Mouse (Mus musculus) embryonic facial prominence, embryonic 11.5 days (tissue): ENCODE results near the gene Pgm5. TPM values are rescaled to one million over a fixed set of nuclear protein-coding genes. Genes with fewer than 3 reads are reported as not detected.

Source experiments
- ATAC-seq: fragments of 200-750 bp; cut with Nextera tagmentation; replicated peaks from 2 replicates; pipeline ENCODE4 v1.8.0; 2017; ENCODE audit warnings: low read depth; ENCODE audit not compliant: insufficient number of reproducible peaks, low FRiP score, low TSS enrichment
- DNase-seq: peaks from one replicate; pipeline ENCODE4 v3.0.0-alpha.2; 2015; ENCODE audit warnings: low spot score
- H3K27ac ChIP-seq: fragments of 300-500 bp; sonication (generic); replicated peaks from 2 replicates; pipeline ENCODE4 v1.5.1; 2014; ENCODE audit warnings: mild to moderate bottlenecking, low read depth, low read length, control low read depth
- H3K27me3 ChIP-seq: fragments of 300-500 bp; sonication (generic); 2 replicates; pipeline ENCODE4 v1.6.1; 2014; ENCODE audit warnings: mild to moderate bottlenecking, low read length, moderate library complexity, mixed read lengths; ENCODE audit not compliant: control insufficient read depth, insufficient read depth
- H3K36me3 ChIP-seq: fragments of 300-500 bp; sonication (generic); replicated peaks from 2 replicates; pipeline ENCODE4 v1.6.1; 2014; ENCODE audit warnings: low read depth, mild to moderate bottlenecking, low read length, moderate library complexity, mixed read lengths; ENCODE audit not compliant: control insufficient read depth, insufficient read depth
- H3K4me1 ChIP-seq: fragments of 300-500 bp; sonication (generic); 2 replicates; pipeline ENCODE4 v1.6.1; 2014; ENCODE audit warnings: low read length, mixed read lengths; ENCODE audit not compliant: control insufficient read depth, insufficient read depth
- H3K4me2 ChIP-seq: fragments of 300-500 bp; sonication (generic); 2 replicates; pipeline ENCODE4 v1.6.1; 2014; ENCODE audit warnings: low read depth, mild to moderate bottlenecking, control low read depth, low read length, moderate library complexity
- H3K4me3 ChIP-seq: fragments of 300-500 bp; sonication (generic); 2 replicates; pipeline ENCODE4 v1.5.1; 2014; ENCODE audit warnings: low read depth, low read length, control low read depth
- H3K9ac ChIP-seq: fragments of 300-500 bp; sonication (generic); replicated peaks from 2 replicates; pipeline ENCODE4 v1.6.1; 2014; ENCODE audit warnings: mild to moderate bottlenecking, control low read depth, low read length
- H3K9me3 ChIP-seq: fragments of 300-500 bp; sonication (generic); replicated peaks from 2 replicates; pipeline ENCODE4 v1.6.1; 2016; ENCODE audit warnings: mild to moderate bottlenecking, low read length, inconsistent platforms, mixed read lengths; ENCODE audit not compliant: control insufficient read depth
- whole genome bisulfite sequencing: fragments of 180-500 bp; shearing (Covaris S2); extraction: QIAGEN DNeasy Blood & Tissue Kit; methylation state at CpG from one replicate; pipeline ENCODE4 v1.1.7; 2014; 5-methylcytosine and 5-hydroxymethylcytosine counted together
- polyA plus RNA-seq: library from polyadenylated mRNA; unstranded; fragments of >200 nt; fragmentation: Nextera tagmentation; extraction: Ambion mirVana; gene quantifications from 2 replicates; pipeline ENCODE4 v1.2.1, GENCODE M21; 2014

Gene Pgm5
- polyA plus RNA-seq, 1 experiment from 2014 or later, result 1.3 TPM

GRCm38 (mm10) chr19:24899578-24900544 lies 38.2 kb upstream of the Pgm5 start:
- Histone ChIP-seq H3K9ac (peak overlapping the region; percentile 10; the same call in 1 of the 2 replicates), H3K4me1 (peaks cover 7% of the 10 kb centered on the region), H3K4me3 (peak overlapping the region; percentile 34), H3K9me3 (no peaks in the 10 kb centered on the region), H3K27me3 (peaks cover 60% of the 10 kb centered on the region), H3K4me2 (peak overlapping the region; percentile 76), H3K27ac (no peak overlapping the region), H3K36me3 (no peaks in the 10 kb centered on the region)
- DNase-seq, result peak; percentile 43
- ATAC-seq, result peak; percentile 59; the same call in 1 of the 2 replicates
- under 1% methylated on average over 82 of the region's 84 CpGs for WGBS

DNA sequence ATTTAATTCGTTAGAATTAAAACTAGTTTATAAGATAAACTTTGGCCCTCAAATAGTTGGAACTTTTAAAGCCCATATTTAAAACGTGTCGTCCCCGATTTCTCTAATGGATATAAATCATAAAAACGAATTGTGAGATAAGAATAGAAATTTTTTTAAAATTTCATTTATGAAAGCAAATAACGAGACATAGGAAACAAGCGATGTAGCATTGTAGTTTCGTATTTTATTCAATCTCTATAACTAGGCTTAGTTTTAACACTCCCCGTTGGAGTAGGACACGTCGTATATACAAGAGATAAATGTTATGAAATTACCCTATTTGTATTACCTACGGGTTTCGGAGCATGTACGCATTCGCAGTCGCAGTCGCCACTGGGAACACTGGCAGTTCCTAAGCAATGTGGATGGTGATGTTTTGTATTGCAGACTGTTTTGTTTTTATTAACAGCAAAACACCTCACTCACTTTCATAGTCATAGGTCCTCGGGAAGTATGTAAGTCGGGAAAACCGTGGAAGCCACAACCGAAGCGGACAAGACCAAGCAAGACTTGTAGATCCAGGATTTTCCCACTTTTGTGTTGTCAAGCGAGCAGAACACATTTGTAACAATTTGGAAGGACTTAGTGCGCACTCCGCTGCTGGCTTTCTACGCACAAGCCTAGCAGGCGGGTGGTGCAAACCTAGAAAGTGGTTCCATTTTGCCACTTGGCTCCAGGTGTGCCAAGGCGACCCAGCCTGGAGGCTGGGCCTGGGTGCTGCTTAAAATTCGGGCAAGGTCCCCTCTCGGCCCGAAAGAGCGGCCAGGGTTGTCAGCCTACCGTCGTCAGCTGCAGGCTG lies 37.3 kb upstream of the Pgm5 start:
- H3K9me3 ChIP-seq, result no peaks in the 10 kb centered on the region
- DNase-seq (peak; percentile 49), ATAC-seq (no peak)
- H3K36me3 ChIP-seq, result no peaks in the 10 kb centered on the region
- H3K27ac ChIP-seq, result no peak overlapping the region
- H3K27me3 ChIP-seq, result peaks cover 60% of the 10 kb centered on the region
- H3K9ac ChIP-seq, result no peak overlapping the region
- peaks cover 7% of the 10 kb centered on the region for H3K4me1 ChIP-seq
- H3K4me2 ChIP-seq, result peak overlapping the region; percentile 76
- 3% methylated on average over 34 of the region's 34 CpGs for WGBS
- peak overlapping the region; percentile 34; the same call in 1 of the 2 replicates for H3K4me3 ChIP-seq

DNA sequence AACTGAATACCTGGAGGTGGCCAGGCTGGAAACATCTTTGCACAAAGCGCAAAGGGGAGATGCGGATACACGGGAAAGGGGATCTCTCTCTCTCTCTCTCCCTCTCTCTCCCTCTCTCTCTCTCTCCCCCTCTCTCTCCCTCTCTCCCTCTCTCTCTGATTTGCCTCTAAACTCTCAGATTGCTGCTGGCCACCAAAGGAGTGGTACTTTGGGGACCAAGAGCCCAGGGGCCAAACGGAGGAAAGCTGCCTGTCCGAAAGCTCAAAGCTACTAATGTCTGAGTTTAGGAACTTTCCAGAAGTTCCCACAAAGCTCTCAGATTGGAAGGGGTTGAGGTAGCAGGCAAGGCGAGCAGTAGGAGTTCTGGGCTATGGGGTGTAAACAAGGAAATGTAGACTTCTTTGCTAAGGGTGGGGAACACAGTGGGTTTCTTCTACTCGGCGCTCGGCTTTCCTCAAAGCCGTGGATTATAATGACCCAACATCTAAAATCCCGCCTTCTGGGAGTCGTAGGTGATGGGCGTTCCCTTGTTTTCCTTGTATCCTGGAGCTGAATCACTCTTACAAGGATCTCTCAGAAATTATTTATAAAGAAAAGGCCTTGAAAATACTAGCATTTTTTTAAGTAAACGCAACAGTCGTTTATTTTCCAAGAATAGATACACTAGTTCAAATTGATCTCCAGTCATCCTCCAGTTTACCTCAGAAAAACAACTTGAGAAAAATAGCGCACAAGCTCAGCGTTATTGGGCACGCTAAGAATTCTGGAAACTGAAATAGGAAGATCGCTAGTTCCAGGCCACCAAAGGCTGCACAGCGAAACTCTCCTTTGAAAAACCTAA lies 36.5 kb upstream of the Pgm5 start:
- H3K4me2 ChIP-seq, result peak overlapping the region; percentile 21; the same call in 1 of the 2 replicates
- H3K9ac ChIP-seq, result no peak overlapping the region
- H3K27me3 ChIP-seq, result peaks cover 57% of the 10 kb centered on the region
- no peak for ATAC-seq
- H3K27ac ChIP-seq, result no peak overlapping the region
- no peaks in the 10 kb centered on the region for H3K9me3 ChIP-seq
- no peaks in the 10 kb centered on the region for H3K36me3 ChIP-seq
- H3K4me1 ChIP-seq, result peaks cover 7% of the 10 kb centered on the region
- WGBS, result 1% methylated on average over 20 of the region's 20 CpGs
- no peak overlapping the region; the same call in 1 of the 2 replicates for H3K4me3 ChIP-seq
- DNase-seq, result peak; percentile 40

GRCm38 (mm10) chr19:24897006-24897895 lies 35.6 kb upstream of the Pgm5 start:
- H3K9me3 ChIP-seq, result no peaks in the 10 kb centered on the region
- peak overlapping the region; percentile 3 for H3K4me3 ChIP-seq
- H3K27me3 ChIP-seq, result peaks cover 49% of the 10 kb centered on the region
- no peak for ATAC-seq
- no peak overlapping the region for H3K9ac ChIP-seq
- peak overlapping the region; percentile 21 for H3K4me2 ChIP-seq
- WGBS, result 1% methylated on average over 57 of the region's 57 CpGs
- H3K4me1 ChIP-seq, result peaks cover 7% of the 10 kb centered on the region
- DNase-seq, result peak; percentile 30
- no peak overlapping the region for H3K27ac ChIP-seq
- no peaks in the 10 kb centered on the region for H3K36me3 ChIP-seq

DNA sequence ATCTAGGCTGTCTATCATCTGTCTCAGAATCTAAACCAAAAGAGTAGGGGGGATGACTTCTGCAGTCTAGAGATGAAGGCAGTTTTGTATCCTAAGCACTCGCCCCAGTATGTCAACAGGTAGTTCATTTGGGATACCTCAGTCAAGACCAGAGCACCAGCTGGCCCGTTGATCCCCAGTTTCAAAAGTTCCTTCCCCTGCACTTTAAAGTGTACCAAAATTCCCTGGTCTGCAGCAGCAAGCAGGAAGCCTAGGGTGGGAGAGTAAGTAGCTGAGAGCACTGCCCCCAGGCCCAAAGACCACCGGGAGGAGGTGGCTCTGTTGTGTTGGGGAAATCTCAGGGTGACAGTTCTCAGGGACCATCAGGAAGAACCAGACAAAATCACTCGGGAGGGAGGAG lies 34.9 kb upstream of the Pgm5 start:
- no peak overlapping the region for H3K4me3 ChIP-seq
- DNase-seq (no peak), ATAC-seq (no peak)
- no peak overlapping the region for H3K9ac ChIP-seq
- H3K9me3 ChIP-seq, result no peaks in the 10 kb centered on the region
- H3K27me3 ChIP-seq, result peaks cover 43% of the 10 kb centered on the region
- no peak overlapping the region for H3K4me2 ChIP-seq
- H3K36me3 ChIP-seq, result no peaks in the 10 kb centered on the region
- H3K4me1 ChIP-seq, result peaks cover 7% of the 10 kb centered on the region
- 13% methylated on average over 4 of the region's 4 CpGs for WGBS
- H3K27ac ChIP-seq, result no peak overlapping the region

DNA sequence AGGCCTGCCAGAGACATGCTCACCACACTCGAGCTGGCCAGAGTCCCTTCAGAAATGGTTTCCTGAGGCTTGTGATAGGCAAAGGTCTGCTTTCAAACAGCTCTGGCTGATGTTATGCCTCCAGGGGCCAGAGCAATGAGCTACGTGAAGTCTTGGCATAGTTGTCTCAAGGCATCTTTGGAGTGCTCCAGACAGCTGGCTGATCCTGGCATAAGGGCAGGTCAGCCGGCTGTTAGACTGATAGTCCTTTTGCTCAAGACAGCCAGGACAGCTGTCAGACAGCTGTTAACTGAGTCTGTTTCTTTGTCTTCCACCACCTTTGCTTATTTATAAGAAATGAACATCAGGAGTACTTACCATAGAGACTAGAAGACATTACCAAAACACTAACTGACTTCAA lies 25.2 kb upstream of the Pgm5 start:
- H3K9me3 ChIP-seq, result no peaks in the 10 kb centered on the region
- WGBS, result 71% methylated on average over 3 of the region's 3 CpGs
- no peak overlapping the region for H3K27ac ChIP-seq
- ATAC-seq, result no peak
- no peak overlapping the region for H3K4me3 ChIP-seq
- H3K4me2 ChIP-seq, result no peak overlapping the region
- no peak overlapping the region for H3K9ac ChIP-seq
- H3K27me3 ChIP-seq, result no peaks in the 10 kb centered on the region
- H3K4me1 ChIP-seq, result no peaks in the 10 kb centered on the region
- DNase-seq, result no peak
- no peaks in the 10 kb centered on the region for H3K36me3 ChIP-seq

DNA sequence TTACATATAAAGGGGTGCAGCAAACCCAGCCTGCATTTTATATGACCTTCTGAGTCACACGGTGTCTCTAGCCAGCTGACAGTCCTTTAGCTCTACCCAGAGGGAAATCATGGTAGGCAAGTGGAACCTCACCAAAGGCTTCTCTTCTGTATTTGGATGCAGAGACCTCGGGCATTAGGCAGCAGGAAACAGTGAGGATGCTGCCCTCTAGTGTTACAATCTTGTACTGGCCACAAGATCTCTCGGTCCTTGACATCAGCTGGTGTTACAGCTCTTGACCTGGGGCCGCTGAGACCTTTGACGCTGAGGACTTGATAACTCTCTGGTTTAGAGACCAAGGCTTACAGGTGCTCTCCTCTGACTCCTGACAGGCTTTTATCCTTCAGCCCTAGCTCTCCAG lies 23.8 kb upstream of the Pgm5 start:
- Histone ChIP-seq H3K27ac (no peak overlapping the region), H3K9me3 (no peaks in the 10 kb centered on the region), H3K4me3 (no peak overlapping the region), H3K36me3 (no peaks in the 10 kb centered on the region), H3K27me3 (no peaks in the 10 kb centered on the region), H3K9ac (no peak overlapping the region), H3K4me1 (no peaks in the 10 kb centered on the region), H3K4me2 (no peak overlapping the region)
- 15% methylated on average over 5 of the region's 5 CpGs for WGBS
- ATAC-seq, result 0 out of 2 replicates have a peak, but pooled peaks have one; percentile 59
- DNase-seq, result peak; percentile 81
